Mouse (Mus musculus) left cerebral cortex, postnatal 4 days (tissue): ENCODE data around the gene Tas2r118. TPM values are rescaled to one million over a fixed set of nuclear protein-coding genes. Genes with fewer than 3 reads are reported as not detected.

Source experiments
- DNase-seq: peaks from one replicate; pipeline ENCODE4 v3.0.0-alpha.2; 2022
- intact Hi-C: fragments of 180-260 bp; cut with DNase I; formaldehyde crosslinking; loops from one replicate; pipeline ENCODE4 v1.15.1; 2025
- total RNA-seq, 2 experiments: library from RNA; stranded (reverse); gene quantifications; 2 replicates each; pipeline ENCODE4 v1.2.3; 2021

Gene Tas2r118
- total RNA-seq = not detected

GRCm38 (mm10) chr6:23969960-23970359 is at the start of gene Tas2r118:
Gene Tas2r118, minus strand, starts transcription at chr6:23970060.
- intact Hi-C loops = no loop called here

GRCm38 (mm10) chr6:24018320-24018719 is 48.5 kb upstream of the Tas2r118 start:
- intact Hi-C loops = no loop called here

More at GRCm38 (mm10) chr6:23969960-23970359, at the start of gene Tas2r118:
- no peak for DNase-seq

GRCm38 (mm10) chr6:23993276-23993675 is 23.4 kb upstream of the Tas2r118 start:
- no peak for DNase-seq
- intact Hi-C loops = no loop called here

More at GRCm38 (mm10) chr6:24018320-24018719, 48.5 kb upstream of the Tas2r118 start:
- DNase-seq = no peak

GRCm38 (mm10) chr6:23990687-23991387 is 21.0 kb upstream of the Tas2r118 start:
- DNase-seq = no peak
- intact Hi-C loops = no loop called here

GRCm38 (mm10) chr6:23986293-23986692 is 16.4 kb upstream of the Tas2r118 start:
- intact Hi-C loops = no loop called here

GRCm38 (mm10) chr6:23966980-23967379 is 2.9 kb downstream of the Tas2r118 start:
- no peak for DNase-seq
- intact Hi-C loops = no loop called here

More at GRCm38 (mm10) chr6:23986293-23986692, 16.4 kb upstream of the Tas2r118 start:
- DNase-seq = no peak

GRCm38 (mm10) chr6:23965925-23966324 is 3.9 kb downstream of the Tas2r118 start:
- intact Hi-C loops = no loop called here
- DNase-seq = no peak

GRCm38 (mm10) chr6:23963741-23964140 is 6.1 kb downstream of the Tas2r118 start:
- no peak for DNase-seq
- intact Hi-C loops = no loop called here

GRCm38 (mm10) chr6:23940776-23941175 is 29.1 kb downstream of the Tas2r118 start:
- intact Hi-C loops = no loop called here
- DNase-seq = no peak

- no peak for DNase-seq
- intact Hi-C loops = no loop called here
These were observed 31.0 kb downstream of the Tas2r118 start for GRCm38 (mm10) chr6:23938575-23939488.

GRCm38 (mm10) chr6:23936414-23936813 is 33.4 kb downstream of the Tas2r118 start:
- intact Hi-C loops = no loop called here
- no peak for DNase-seq

- intact Hi-C loops = no loop called here
- DNase-seq = no peak
These were observed 46.1 kb downstream of the Tas2r118 start for GRCm38 (mm10) chr6:23923806-23924205.

Other genes with a start within 250 kb of the Tas2r118 start
- 10 to 100 TPM; 36.5 to 38.5 TPM for gene Cadps2, start 130.6 kb downstream of the Tas2r118 start, total RNA-seq
- gene Slc13a1, start 198.0 kb upstream of the Tas2r118 start, total RNA-seq = under 1 TPM; 0.52 TPM